Comparison of ENCODE assay signal across 15 mouse cellular contexts in the genomic region with DNA sequence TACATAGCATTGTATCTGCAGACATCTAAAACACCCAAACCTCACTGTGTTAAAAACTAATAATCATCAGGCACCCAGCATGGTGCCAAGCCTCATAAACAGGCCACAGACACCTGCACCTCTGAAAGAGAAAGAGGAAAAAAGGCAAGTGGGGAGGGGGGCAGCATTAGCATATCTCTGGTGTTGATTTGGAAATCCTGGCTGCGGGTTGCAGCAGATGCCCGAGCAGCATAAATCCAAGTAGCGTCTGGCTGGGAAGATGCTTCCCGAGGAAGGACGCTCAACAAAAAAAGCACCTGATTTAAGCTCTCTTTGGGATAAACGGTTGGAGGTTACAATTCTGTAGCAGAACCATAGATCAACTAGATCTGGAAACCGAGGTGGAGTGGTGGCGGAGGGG.
DNase-seq lines count a peak whose midpoint lies in the region; ATAC-seq lines count a peak whose summit lies in the region.
"Had no signal": no experiment of that assay in that cellular context is flagged by ENCODE, and none has a peak within 500 bp of the region (broad histone marks: within the 10 kb centered on the region; RNA-seq: fewer than 3 reads in every experiment).

No protein-coding gene starts in this region.

- H3K27me3 ChIP-seq in forebrain, embryonic 16.5 days (replicated peaks; ENCODE audit: control insufficient read depth, insufficient read depth, low read length) = no peaks in the 10 kb centered on the region
- H3K27me3 ChIP-seq in midbrain, embryonic 16.5 days (ENCODE audit: control insufficient read depth, insufficient read depth, low read depth, low read length) = no peaks in the 10 kb centered on the region
- H3K27me3 ChIP-seq: heart, embryonic 15.5 days; liver, embryonic 15.5 days had no signal

- intact Hi-C loops in left cerebral cortex, postnatal 4 days (cut with DNase I) = no loop called here

- no peak overlapping the region for H3K4me3 ChIP-seq in forebrain, embryonic 16.5 days (replicated peaks; ENCODE audit: low read length)
- no peak overlapping the region for H3K4me3 ChIP-seq in midbrain, embryonic 16.5 days (ENCODE audit: low read depth, low read length)
- H3K4me3 ChIP-seq: heart, embryonic 15.5 days; liver, embryonic 15.5 days; myocyte had no signal

- H3K4me1 ChIP-seq in forebrain, embryonic 16.5 days (replicated peaks; ENCODE audit: control insufficient read depth, insufficient read depth, low read length) = peaks cover 19% of the 10 kb centered on the region
- peaks cover 10% of the 10 kb centered on the region for H3K4me1 ChIP-seq in midbrain, embryonic 16.5 days (ENCODE audit: control insufficient read depth, insufficient read depth, low read length)
- H3K4me1 ChIP-seq: liver, embryonic 15.5 days had no signal

- peak; percentile 70 for ATAC-seq in forebrain, embryonic 16.5 days
- no peak for ATAC-seq in midbrain, embryonic 16.5 days
- ATAC-seq: inflammation-experienced regulatory T-cells, adult 6 months had no signal

- H3K36me3 ChIP-seq in forebrain, embryonic 16.5 days (ENCODE audit: control insufficient read depth, insufficient read depth) = no peaks in the 10 kb centered on the region
- H3K36me3 ChIP-seq in midbrain, embryonic 16.5 days (ENCODE audit: control insufficient read depth, insufficient read depth, low read length) = no peaks in the 10 kb centered on the region
- H3K36me3 ChIP-seq: heart, embryonic 15.5 days; liver, embryonic 15.5 days had no signal

- H3K9ac ChIP-seq in forebrain, embryonic 16.5 days (replicated peaks; ENCODE audit: low read depth, low read length) = no peak overlapping the region
- no peak overlapping the region for H3K9ac ChIP-seq in midbrain, embryonic 16.5 days (ENCODE audit: low read depth, low read length)
- H3K9ac ChIP-seq: heart, embryonic 15.5 days; liver, embryonic 15.5 days had no signal

- peak overlapping the region; percentile 16 for H3K27ac ChIP-seq in forebrain, embryonic 16.5 days (ENCODE audit: low read length)
- no peak overlapping the region for H3K27ac ChIP-seq in midbrain, embryonic 16.5 days (ENCODE audit: low read length)
- H3K27ac ChIP-seq: heart, embryonic 15.5 days; liver, embryonic 15.5 days had no signal

- WGBS in forebrain, embryonic 16.5 days = 20% methylated on average over 8 of the region's 8 CpGs
- 24% methylated on average over 8 of the region's 8 CpGs for WGBS in midbrain, embryonic 16.5 days

- 0 out of 2 replicates have a peak overlapping the region, but pooled peaks have one; percentile 2 for H3K4me2 ChIP-seq in forebrain, embryonic 16.5 days (ENCODE audit: low read length)
- H3K4me2 ChIP-seq in midbrain, embryonic 16.5 days (ENCODE audit: low read length) = peak overlapping the region; percentile 5; the same call in 1 of the 2 replicates
- H3K4me2 ChIP-seq: heart, embryonic 15.5 days; liver, embryonic 15.5 days had no signal

- DNase-seq in cerebellum, postnatal 14 days = peak; percentile 18
- no peak for DNase-seq in cerebellum, adult 9-11 months
- peak; percentile 10 for DNase-seq in left cerebral cortex, postnatal 4 days
- no peak for DNase-seq in left cerebral cortex, adult 9 months (ENCODE audit: low spot score in 2 of 2)
- no peak for DNase-seq in kidney, postnatal 14 days
- no peak for DNase-seq in gastrocnemius, adult 18-20 months (ENCODE audit: low spot score)
- DNase-seq: adrenal gland, postnatal 10 days; gastrocnemius, postnatal 36 days; lung, postnatal 36 days had no signal

- no peaks in the 10 kb centered on the region for H3K9me3 ChIP-seq in forebrain, embryonic 16.5 days (ENCODE audit: control insufficient read depth, low read length)
- H3K9me3 ChIP-seq in midbrain, embryonic 16.5 days (replicated peaks; ENCODE audit: control insufficient read depth, low read length, poor library complexity, severe bottlenecking) = no peaks in the 10 kb centered on the region
- H3K9me3 ChIP-seq: heart, embryonic 15.5 days; liver, embryonic 15.5 days had no signal

Comparison
In these comparisons a context has a peak if more than half of its experiments do, and no peak if none do; other contexts are left out.
1. DNase-seq: peak in cerebellum, postnatal 14 days (2 of 2) and left cerebral cortex, postnatal 4 days (single experiment); none in cerebellum, adult 9-11 months (single experiment), left cerebral cortex, adult 9 months (0 of 2), kidney, postnatal 14 days (single experiment) and gastrocnemius, adult 18-20 months (single experiment).